Mouse (Mus musculus) mouse trophoblast stem cell (cell line): ENCODE data around the gene Hsp90aa1.
"Not testable (repeated sequence)": the region's sequence is repeated elsewhere in the genome, so short reads cannot be mapped to it uniquely, and the experiment has no call there.

Source experiments
- in situ Hi-C, 2 experiments: fragments of 300-500 bp; cut with MseI, MboI; formaldehyde crosslinking; loops; 2 replicates in 1 of 2; 3 replicates in 1 of 2; pipeline ENCODE4 v1.15.1; 2025

The Hsp90aa1 gene

GRCm38 (mm10) chr12:110699171-110699547 lies 3.4 kb downstream of the Hsp90aa1 start:
- in situ Hi-C loops, result no loop called here

- in situ Hi-C loops, result no loop called here
Observed at GRCm38 (mm10) chr12:110698523-110699170, 3.9 kb downstream of the Hsp90aa1 start.

GRCm38 (mm10) chr12:110698080-110698479 lies 4.4 kb downstream of the Hsp90aa1 start:
- in situ Hi-C loops, result no loop called here

- in situ Hi-C loops, result no loop called here
Observed at GRCm38 (mm10) chr12:110697457-110697856, 5.1 kb downstream of the Hsp90aa1 start.

- in situ Hi-C loops, result no loop called here
Observed at GRCm38 (mm10) chr12:110696975-110697400, 5.5 kb downstream of the Hsp90aa1 start.

GRCm38 (mm10) chr12:110696173-110696974 lies 6.2 kb downstream of the Hsp90aa1 start:
- in situ Hi-C loops, result no loop called here

DNA sequence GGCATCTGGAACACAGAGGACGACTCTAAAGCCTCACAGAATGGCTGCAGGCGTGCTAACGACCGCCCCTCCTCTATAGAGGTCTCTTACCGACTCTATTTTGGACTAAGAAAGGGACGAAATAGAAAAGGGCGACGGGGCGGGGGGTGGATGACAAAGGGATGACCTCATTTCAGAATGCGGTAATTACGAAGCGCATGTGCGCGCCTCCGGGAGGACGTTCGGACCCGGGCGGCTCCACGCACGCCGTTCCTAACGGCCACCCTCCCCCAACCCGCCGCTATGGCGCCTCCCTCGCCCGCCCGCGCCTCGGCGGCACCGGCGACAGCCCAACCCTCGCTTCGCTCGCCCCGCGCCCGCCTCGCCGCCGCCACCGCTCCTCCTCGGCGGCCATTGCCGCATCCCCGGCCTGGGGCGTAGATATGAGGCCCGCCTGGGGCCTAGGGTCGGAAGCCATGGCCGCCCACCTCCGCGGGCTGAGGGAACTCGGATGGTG lies 6.8 kb downstream of the Hsp90aa1 start:
- in situ Hi-C loops, result no loop called here

DNA sequence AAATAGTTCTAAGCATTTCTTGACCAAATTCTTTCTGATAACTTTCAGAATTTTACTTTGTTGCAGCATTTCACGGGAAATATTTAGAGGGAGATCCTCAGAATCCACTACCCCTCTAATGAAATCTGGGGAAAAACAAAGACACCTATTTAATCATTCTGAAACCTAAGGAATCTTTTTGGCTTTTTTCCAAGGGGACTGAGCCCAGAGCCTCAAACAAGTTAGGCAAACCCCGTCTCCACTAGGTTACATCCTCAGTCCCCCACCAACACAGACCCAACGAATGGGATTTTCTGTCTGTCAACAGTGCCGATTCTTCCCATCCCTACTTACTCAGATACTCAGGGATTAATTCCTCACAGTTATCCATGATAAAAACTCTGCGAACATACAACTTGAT lies 9.2 kb downstream of the Hsp90aa1 start:
- in situ Hi-C loops, result not testable (repeated sequence)

DNA sequence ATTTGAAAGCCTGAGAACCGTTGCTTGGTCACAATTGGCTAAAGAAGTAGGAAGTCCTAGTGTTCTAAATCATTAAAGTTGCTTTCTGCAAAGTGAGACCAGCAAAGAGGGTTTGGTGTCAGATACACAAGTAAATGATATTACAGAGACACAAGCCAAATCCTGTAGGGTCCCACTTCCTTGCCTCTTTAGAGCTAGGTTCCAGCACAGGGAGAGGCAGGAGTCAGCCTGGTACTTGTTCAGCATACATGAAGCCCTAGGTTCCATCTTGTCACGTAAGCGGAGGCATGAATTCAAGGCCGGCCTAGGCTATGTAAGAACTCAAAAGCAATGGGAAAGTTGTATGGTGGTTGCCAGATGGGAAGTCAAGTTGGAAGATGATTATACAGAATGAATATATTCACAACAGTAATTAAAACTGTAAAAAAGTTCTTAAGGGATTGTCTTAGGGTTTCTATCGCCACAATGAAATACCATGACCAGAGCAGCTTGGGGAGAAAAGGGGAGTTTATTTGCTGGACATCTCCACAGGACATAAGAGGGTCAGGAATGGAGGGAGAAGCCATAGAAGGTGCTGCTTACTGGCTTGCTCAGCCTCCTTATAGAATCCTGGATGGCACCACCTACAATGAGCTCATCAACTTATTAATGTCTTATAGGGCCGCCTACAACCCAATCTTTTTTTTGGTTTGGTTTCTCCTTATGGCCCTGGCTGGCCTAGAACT lies 12.4 kb downstream of the Hsp90aa1 start:
- in situ Hi-C loops, result no loop called here

GRCm38 (mm10) chr12:110688921-110689320 lies 13.6 kb downstream of the Hsp90aa1 start:
- in situ Hi-C loops, result not testable (repeated sequence)

DNA sequence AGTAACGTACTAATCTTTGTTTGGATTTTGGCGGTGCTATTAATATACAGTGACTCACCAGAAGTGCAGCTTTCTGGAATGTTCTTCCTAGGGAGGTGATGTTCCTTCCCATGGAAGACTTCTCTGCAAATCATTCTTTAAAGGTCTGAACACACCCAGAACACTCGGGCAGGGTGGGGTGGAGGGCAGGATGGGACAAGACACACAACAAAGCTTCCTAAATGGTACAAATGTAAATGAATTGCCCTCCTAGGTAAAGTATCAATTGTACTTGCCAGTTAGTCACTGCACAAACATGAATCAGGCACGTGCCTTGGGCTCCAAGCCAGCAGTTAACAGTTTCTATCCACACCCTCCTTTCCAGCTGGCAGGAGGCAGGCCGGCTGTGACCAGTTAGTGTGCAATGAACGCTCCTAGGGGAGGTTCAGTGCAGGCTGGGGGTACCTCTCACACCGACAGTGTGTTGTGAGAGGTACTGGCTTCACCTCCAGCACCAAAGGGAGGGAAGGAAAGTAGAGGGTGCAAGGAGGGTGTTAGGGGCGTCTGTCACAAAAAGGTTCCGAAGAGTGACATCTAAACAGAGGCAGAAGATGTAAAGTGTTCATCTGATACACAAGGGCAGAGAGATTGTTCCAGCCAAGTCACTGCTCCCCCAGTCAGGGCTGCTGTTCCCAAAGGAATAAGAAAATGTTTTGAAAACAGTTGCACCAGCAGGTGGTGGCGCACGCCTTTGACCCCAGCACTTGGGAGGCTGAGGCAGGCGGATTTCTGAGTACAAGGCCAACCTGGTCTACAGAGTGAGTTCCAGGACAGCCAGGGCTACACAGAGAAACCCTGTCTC lies 14.4 kb downstream of the Hsp90aa1 start:
- in situ Hi-C loops, result no loop called here

- in situ Hi-C loops, result no loop called here
Observed at GRCm38 (mm10) chr12:110683580-110683979, 18.9 kb downstream of the Hsp90aa1 start.

DNA sequence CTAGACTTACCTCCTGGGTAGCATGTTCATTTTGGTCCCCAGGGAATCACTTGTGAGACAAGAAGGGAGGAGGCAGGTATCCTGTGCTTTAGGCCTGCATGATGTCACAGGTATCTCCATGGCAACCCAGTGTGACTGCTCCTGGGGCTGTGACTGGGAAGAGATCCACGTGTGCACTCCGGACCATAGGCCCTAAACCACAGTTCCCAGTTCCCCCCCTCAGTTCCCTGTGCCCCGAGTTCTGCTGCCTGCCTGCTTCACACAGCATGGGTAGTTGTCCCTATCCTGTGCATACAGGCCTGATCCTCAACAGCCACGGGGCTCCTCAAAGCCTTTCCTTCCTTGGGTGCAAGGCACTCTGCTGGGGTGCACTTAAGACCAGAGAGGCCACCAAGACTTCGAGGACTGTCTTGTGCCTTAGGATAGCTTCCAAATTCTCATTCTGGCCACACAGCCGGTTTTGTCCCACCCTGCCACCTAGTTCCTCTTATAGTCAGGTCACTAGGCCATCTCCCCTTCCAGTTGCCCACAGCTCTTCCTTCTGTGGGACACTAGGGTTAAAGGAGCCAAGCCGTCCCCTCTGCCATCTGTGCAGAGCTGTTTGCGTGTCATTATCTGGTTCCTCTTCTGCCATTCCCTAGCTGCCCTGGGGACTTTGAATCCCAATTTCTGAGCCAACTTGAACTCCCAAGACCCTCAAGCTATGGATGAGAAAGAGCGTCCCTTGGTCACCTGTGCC lies 19.8 kb downstream of the Hsp90aa1 start, which contains the start of gene 1700001K19Rik:
1700001K19Rik (minus strand) TSS at position 59 of the 739 bp plus-strand sequence.
- in situ Hi-C loops, result no loop called here

- in situ Hi-C loops, result no loop called here
Observed at GRCm38 (mm10) chr12:110681878-110682277, 20.6 kb downstream of the Hsp90aa1 start.

DNA sequence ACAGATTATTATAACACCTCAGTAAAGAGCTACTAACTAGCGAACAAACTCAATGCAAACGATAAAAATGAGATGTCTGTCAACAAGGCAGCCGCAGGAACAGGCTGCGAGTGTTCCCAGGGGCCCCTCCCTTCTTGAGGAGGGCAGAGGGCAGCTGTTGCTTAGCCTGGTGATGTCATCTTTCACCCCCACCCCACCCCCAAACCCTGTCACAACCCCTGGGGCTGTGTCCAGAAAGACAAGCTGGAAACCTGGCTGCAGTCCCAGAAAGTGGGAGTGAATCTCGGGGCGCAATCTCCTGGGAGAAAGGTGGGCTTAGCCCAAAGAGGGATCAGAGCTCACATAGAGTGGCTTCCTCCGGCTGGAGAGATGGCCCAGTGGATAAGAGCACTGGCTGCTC lies 21.3 kb downstream of the Hsp90aa1 start:
- in situ Hi-C loops, result no loop called here

- in situ Hi-C loops, result no loop called here
Observed at GRCm38 (mm10) chr12:110674243-110674642, 28.3 kb downstream of the Hsp90aa1 start.

DNA sequence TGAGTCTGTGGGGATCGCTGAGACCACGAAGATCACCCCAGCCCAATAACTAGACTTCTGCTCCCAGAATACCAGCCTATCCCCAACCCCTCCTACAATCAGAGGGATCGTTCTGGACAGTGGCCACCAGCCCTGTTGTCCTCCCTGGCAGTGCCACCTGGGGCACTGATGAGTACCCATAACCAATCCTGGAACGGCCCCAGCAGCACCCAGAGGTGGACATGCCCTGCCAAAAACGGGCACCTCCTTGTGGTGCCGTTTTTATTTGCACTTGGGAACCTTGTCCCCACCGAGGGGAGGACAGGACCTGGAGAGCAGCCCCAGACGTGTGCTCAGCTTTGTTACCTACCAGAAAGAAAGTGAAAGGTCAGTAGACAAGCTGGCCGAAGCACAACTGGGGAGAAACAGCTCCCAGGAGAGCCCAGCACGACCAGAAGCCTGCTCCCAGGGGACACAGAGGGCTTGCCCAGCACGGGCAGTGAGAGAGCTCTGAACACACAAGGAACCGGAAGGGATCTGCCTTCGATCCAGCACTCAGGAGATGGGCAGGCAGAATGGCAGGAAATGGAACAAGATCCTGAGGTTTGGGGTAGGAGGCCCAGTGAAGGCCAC lies 35.0 kb downstream of the Hsp90aa1 start:
- in situ Hi-C loops, result no loop called here

DNA sequence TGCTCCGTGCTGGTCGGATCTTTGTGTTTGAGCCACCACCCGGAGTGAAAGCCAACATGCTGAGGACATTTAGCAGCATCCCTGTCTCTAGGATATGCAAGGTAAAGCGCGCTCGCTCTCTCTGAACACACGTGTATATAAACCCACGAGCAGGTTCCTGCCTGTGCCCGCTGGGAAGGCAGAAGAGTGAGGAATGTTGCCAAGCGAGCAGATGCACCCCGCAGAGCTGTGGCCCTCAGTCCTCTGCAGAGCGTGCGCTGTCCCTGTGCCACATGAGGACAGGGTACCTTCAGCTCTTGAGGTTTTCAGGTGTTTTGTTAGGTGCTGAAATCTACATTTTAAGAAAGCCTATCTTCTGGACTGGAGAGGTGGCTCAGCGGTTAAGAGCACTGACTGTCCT lies 40.8 kb downstream of the Hsp90aa1 start:
- in situ Hi-C loops, result loop anchor here in 1 of 2 experiments (5.0 kb wide), 1 partner anchor 39 kb away; no protein-coding TSS in a partner anchor

- in situ Hi-C loops, result no loop called here
Observed at GRCm38 (mm10) chr12:110651464-110651863, 51.1 kb downstream of the Hsp90aa1 start.

- in situ Hi-C loops, result no loop called here
Observed at GRCm38 (mm10) chr12:110650241-110650641, 52.3 kb downstream of the Hsp90aa1 start.
